Mouse (Mus musculus): ENCODE data around the gene Catip. TPM values are rescaled to one million over a fixed set of nuclear protein-coding genes. Genes with fewer than 3 reads are reported as not detected.

The Catip gene
- polyA plus RNA-seq, 2 experiments: 0.73 to 4.2 TPM

DNA sequence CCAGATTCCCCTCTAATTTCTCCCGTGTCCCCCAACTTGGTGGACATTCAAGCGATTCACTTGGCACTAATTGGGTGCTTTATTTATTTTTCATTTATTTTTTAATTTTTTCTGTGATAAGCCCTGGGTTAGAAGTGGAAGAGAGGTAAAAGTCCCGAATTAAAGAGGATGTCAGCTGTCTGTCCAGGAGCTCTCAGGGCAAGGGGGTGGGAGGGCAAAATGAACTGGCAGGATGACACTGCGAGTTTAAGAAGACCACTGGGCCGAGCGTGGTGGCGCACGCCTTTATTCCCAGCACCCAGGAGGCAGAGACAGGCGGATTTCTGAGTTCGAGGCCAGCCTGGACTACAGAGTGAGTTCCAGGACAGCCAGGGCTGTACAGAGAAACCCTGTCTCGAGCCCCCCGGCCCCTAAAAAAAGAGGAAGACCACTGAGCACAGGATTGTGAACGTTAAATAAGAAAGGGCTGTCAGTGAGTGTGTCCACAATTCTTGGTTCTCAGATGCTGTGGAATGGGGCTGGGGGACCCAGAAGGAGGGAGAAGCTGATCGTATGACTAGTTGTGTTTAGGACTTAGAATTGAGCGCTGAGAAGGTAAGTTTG lies 25.6 kb downstream of the Catip start:
- ATAC-seq (ENCODE audit: low FRiP score, low read depth) (no peak), DNase-seq (ENCODE audit: low spot score) (no peak)
- Histone ChIP-seq H3K4me1 (ENCODE audit: control insufficient read depth, insufficient read depth, low read length) (peaks cover 12% of the 10 kb centered on the region), H3K27me3 (ENCODE audit: control insufficient read depth, insufficient read depth, low read length) (no peaks in the 10 kb centered on the region), H3K9me3 (ENCODE audit: control insufficient read depth, low read length) (no peaks in the 10 kb centered on the region), H3K36me3 (ENCODE audit: control insufficient read depth, insufficient read depth, low read length) (no peaks in the 10 kb centered on the region), H3K4me3 (replicated peaks; ENCODE audit: low read length) (peak overlapping the region; percentile 51), H3K27ac (replicated peaks; ENCODE audit: low read depth, low read length) (peak overlapping the region; percentile 98), H3K4me2 (replicated peaks; ENCODE audit: low read depth, low read length, severe bottlenecking) (peak overlapping the region; percentile 66; the same call in 1 of the 2 replicates), H3K9ac (ENCODE audit: low read depth, low read length, severe bottlenecking) (peak overlapping the region; percentile 62; the same call in 1 of the 2 replicates)
- 54% methylated on average over 15 of the region's 15 CpGs for WGBS
- no peak for TF ChIP-seq POLR2A (IDR thresholded peaks at IDR 0.05; ENCODE audit: borderline replicate concordance, extremely low read depth, insufficient read depth, insufficient read length)

DNA sequence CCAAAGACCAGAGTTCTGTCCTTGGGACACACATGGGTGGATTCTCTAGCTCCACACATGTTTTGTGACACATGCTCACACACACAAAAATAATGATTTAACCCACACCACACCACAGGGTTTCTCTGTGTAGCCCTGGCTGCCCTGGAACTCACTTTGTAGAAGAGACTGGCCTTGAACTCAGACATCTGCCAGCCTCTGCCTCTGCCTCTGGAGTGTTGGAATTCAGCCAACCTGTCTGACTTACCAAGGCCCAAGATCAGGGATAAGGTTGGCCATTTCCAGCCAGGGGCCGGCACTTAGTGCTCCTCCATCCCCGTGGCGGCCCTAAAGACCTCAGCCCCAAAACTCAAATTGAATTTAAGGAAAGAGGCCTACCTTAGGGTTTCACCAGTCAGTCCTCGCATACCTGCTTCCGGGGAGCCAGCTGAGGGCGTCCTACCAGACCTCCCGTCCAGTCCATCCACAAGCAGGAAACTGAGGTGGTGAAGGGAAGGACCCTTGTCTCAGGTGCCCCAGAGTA lies 26.6 kb downstream of the Catip start:
- DNase-seq (ENCODE audit: low spot score) (no peak), ATAC-seq (ENCODE audit: low FRiP score, low read depth) (no peak)
- no peaks in the 10 kb centered on the region for H3K9me3 ChIP-seq (ENCODE audit: control insufficient read depth, low read length)
- TF ChIP-seq POLR2A (IDR thresholded peaks at IDR 0.05; ENCODE audit: borderline replicate concordance, extremely low read depth, insufficient read depth, insufficient read length): no peak
- peaks cover 5% of the 10 kb centered on the region for H3K36me3 ChIP-seq (ENCODE audit: control insufficient read depth, insufficient read depth, low read length)
- H3K4me2 ChIP-seq (replicated peaks; ENCODE audit: low read depth, low read length, severe bottlenecking): no peak overlapping the region
- no peaks in the 10 kb centered on the region for H3K27me3 ChIP-seq (ENCODE audit: control insufficient read depth, insufficient read depth, low read length)
- WGBS: 74% methylated on average over 7 of the region's 7 CpGs
- no peak overlapping the region for H3K9ac ChIP-seq (ENCODE audit: low read depth, low read length, severe bottlenecking)
- H3K27ac ChIP-seq (replicated peaks; ENCODE audit: low read depth, low read length): no peak overlapping the region
- H3K4me3 ChIP-seq (replicated peaks; ENCODE audit: low read length): no peak overlapping the region
- peaks cover 21% of the 10 kb centered on the region for H3K4me1 ChIP-seq (ENCODE audit: control insufficient read depth, insufficient read depth, low read length)

DNA sequence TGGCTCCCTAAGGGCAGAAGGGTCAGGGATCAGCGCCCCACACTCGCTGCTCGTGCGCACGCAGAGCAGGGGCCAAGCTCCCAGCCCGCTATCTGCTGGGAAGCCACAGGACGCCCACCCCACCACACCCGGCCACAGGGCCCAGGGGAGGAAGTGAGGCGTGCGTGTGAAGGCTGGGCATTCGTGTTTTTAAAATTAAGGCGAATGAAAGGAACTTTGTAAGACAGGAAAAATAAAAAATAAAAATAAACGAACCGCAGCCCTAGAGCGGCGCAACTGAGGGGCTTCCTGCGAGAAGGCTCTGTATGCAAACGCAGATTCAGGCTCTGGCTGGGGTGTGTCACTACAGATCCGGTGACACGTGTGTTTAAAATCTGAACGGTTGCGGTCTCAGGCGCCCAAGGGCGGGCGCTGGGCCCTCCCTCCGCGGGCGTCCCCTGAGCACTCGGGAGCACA lies 28.0 kb downstream of the Catip start:
- Histone ChIP-seq H3K4me1 (ENCODE audit: control insufficient read depth, insufficient read depth, low read length) (peaks cover 22% of the 10 kb centered on the region), H3K4me3 (replicated peaks; ENCODE audit: low read length) (peak overlapping the region; percentile 76), H3K36me3 (ENCODE audit: control insufficient read depth, insufficient read depth, low read length) (peaks cover 19% of the 10 kb centered on the region), H3K9me3 (ENCODE audit: control insufficient read depth, low read length) (no peaks in the 10 kb centered on the region), H3K27ac (replicated peaks; ENCODE audit: low read depth, low read length) (peak overlapping the region; percentile 96), H3K4me2 (replicated peaks; ENCODE audit: low read depth, low read length, severe bottlenecking) (peak overlapping the region; percentile 96), H3K9ac (ENCODE audit: low read depth, low read length, severe bottlenecking) (peak overlapping the region; percentile 38; the same call in 1 of the 2 replicates), H3K27me3 (ENCODE audit: control insufficient read depth, insufficient read depth, low read length) (no peaks in the 10 kb centered on the region)
- ATAC-seq (ENCODE audit: low FRiP score, low read depth) (no peak), DNase-seq (ENCODE audit: low spot score) (peak; percentile 68)
- no peak for TF ChIP-seq POLR2A (IDR thresholded peaks at IDR 0.05; ENCODE audit: borderline replicate concordance, extremely low read depth, insufficient read depth, insufficient read length)
- WGBS: 5% methylated on average over 29 of the region's 29 CpGs

DNA sequence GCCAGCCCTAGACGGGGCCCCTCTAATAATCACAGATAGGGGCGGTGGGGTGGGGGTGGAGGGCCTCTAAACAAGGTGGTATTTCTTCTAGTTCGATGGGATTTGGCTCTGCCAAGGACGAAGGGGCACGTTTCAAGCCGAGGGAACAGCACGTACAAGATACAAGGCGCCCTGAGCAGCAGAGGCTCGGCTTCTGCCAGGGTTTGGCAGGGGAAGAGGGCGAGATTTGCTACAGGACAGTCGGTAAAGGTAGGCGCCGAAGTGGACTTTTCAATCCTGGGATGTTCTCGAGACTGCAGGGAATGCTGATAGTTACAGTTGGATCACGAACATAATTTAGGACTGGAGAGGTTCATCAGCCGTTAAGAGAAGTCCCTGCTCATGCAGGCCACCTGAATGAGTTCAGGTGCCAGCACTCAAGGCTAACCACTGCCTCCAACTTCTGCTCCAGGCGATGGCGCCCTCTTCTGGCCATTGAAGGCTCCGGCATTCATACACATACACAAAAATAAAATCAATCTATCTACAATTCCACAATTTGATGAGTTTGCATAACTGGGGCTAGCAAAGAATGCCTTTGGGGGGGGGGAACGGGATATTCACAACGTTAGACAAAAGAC lies 28.5 kb downstream of the Catip start:
- peak overlapping the region; percentile 96 for H3K27ac ChIP-seq (replicated peaks; ENCODE audit: low read depth, low read length)
- peak overlapping the region; percentile 76 for H3K4me3 ChIP-seq (replicated peaks; ENCODE audit: low read length)
- peak overlapping the region; percentile 96 for H3K4me2 ChIP-seq (replicated peaks; ENCODE audit: low read depth, low read length, severe bottlenecking)
- no peak for TF ChIP-seq POLR2A (IDR thresholded peaks at IDR 0.05; ENCODE audit: borderline replicate concordance, extremely low read depth, insufficient read depth, insufficient read length)
- peak overlapping the region; percentile 38; the same call in 1 of the 2 replicates for H3K9ac ChIP-seq (ENCODE audit: low read depth, low read length, severe bottlenecking)
- ATAC-seq (ENCODE audit: low FRiP score, low read depth): no peak
- H3K27me3 ChIP-seq (ENCODE audit: control insufficient read depth, insufficient read depth, low read length): no peaks in the 10 kb centered on the region
- WGBS: 6% methylated on average over 21 of the region's 21 CpGs
- peak; percentile 67 for DNase-seq (ENCODE audit: low spot score)
- peaks cover 24% of the 10 kb centered on the region for H3K36me3 ChIP-seq (ENCODE audit: control insufficient read depth, insufficient read depth, low read length)
- no peaks in the 10 kb centered on the region for H3K9me3 ChIP-seq (ENCODE audit: control insufficient read depth, low read length)
- H3K4me1 ChIP-seq (ENCODE audit: control insufficient read depth, insufficient read depth, low read length): peaks cover 22% of the 10 kb centered on the region

DNA sequence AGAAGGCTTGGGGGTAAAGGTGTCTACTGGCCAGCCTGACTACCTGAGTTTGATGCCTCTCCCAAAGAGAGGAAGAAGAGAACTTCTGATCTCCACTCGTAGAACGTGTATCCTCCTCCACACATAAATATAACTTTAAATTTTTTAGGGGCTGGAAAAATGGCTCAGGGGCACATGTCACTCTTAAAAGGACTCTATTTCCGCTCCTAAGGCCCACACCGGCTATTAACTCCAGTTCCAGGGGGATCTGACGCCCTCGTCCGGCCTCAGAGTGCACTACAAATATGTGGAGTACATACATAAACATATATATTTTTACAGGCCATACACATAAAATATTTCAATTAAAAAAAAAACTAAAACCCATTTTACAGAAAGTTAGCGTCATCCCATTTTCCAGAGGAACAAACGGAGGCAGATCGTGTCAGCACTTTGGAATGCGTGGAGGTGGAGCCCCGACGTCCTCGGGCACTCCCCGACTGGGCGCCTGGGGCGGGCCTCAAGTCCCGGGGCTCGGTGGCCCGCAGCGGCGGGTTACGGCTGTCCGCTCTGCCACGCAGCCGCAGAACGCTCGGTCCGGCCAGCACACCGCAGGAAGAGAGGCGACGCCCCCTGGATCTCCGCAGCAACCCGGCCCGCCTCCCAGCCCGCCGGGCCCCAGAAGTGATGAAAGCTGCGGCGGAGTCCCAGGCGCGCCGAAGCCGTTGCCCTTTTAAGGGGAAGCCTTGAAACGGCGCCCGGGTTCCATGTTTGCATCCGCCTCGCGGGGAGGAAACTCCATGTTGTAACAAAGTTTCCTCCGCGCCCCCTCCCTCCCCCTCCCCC lies 29.2 kb downstream of the Catip start, which contains the start of gene Ctdsp1:
TSS of gene Ctdsp1 (plus strand) at position 586 of the 825 bp plus-strand sequence.
- H3K4me1 ChIP-seq (ENCODE audit: control insufficient read depth, insufficient read depth, low read length): peaks cover 22% of the 10 kb centered on the region
- no peaks in the 10 kb centered on the region for H3K27me3 ChIP-seq (ENCODE audit: control insufficient read depth, insufficient read depth, low read length)
- no peaks in the 10 kb centered on the region for H3K9me3 ChIP-seq (ENCODE audit: control insufficient read depth, low read length)
- peak within 1 kb of the TSS; percentile 96 for H3K27ac ChIP-seq (replicated peaks; ENCODE audit: low read depth, low read length)
- TF ChIP-seq POLR2A (IDR thresholded peaks at IDR 0.05; ENCODE audit: borderline replicate concordance, extremely low read depth, insufficient read depth, insufficient read length): no peak
- peak within 1 kb of the TSS; percentile 94 for H3K9ac ChIP-seq (ENCODE audit: low read depth, low read length, severe bottlenecking)
- 4% methylated on average over 30 of the region's 51 CpGs for WGBS
- DNase-seq (ENCODE audit: low spot score) (peak; percentile 98), ATAC-seq (ENCODE audit: low FRiP score, low read depth) (peak; percentile 82)
- peak within 1 kb of the TSS; percentile 96 for H3K4me2 ChIP-seq (replicated peaks; ENCODE audit: low read depth, low read length, severe bottlenecking)
- peaks cover 25% of the 10 kb centered on the region for H3K36me3 ChIP-seq (ENCODE audit: control insufficient read depth, insufficient read depth, low read length)
- H3K4me3 ChIP-seq (replicated peaks; ENCODE audit: low read length): peak within 1 kb of the TSS; percentile 76
